Mouse (Mus musculus): ENCODE measurements around the gene Rbfox2. TPM values are rescaled to one million over a fixed set of nuclear protein-coding genes. Genes with fewer than 3 reads are reported as not detected.

Rbfox2 gene
- polyA plus RNA-seq, 1 experiment from 2014 or later, result 54.6 TPM

GRCm38 (mm10) chr15:77097358-77097757, 209.4 kb downstream of the Rbfox2 start:
- no peaks in the 10 kb centered on the region for H3K9me3 ChIP-seq (replicated peaks)
- no peak overlapping the region for H3K27ac ChIP-seq
- H3K9ac ChIP-seq, result no peak overlapping the region
- no peak overlapping the region for H3K4me3 ChIP-seq
- H3K4me1 ChIP-seq (replicated peaks), result no peaks in the 10 kb centered on the region
- 82% methylated on average over 6 of the region's 6 CpGs for WGBS
- no peaks in the 10 kb centered on the region for H3K27me3 ChIP-seq
- no peak for ATAC-seq (replicated peaks; ENCODE audit: insufficient number of reproducible peaks, insufficient read depth, low FRiP score, low read depth)
- H3K4me2 ChIP-seq, result no peak overlapping the region
- peaks cover 71% of the 10 kb centered on the region for H3K36me3 ChIP-seq

GRCm38 (mm10) chr15:77095216-77095615, 211.6 kb downstream of the Rbfox2 start:
- Histone ChIP-seq H3K9ac (no peak overlapping the region), H3K36me3 (peaks cover 67% of the 10 kb centered on the region), H3K4me1 (replicated peaks) (peaks cover 14% of the 10 kb centered on the region), H3K27ac (no peak overlapping the region), H3K4me3 (no peak overlapping the region), H3K9me3 (replicated peaks) (no peaks in the 10 kb centered on the region), H3K4me2 (no peak overlapping the region), H3K27me3 (no peaks in the 10 kb centered on the region)
- no peak for ATAC-seq (replicated peaks; ENCODE audit: insufficient number of reproducible peaks, insufficient read depth, low FRiP score, low read depth)
- WGBS, result 92% methylated on average over 1 of the region's 1 CpGs

- no peak for ATAC-seq (replicated peaks; ENCODE audit: insufficient number of reproducible peaks, insufficient read depth, low FRiP score, low read depth)
- no peaks in the 10 kb centered on the region for H3K9me3 ChIP-seq (replicated peaks)
- H3K4me2 ChIP-seq, result no peak overlapping the region
- 94% methylated on average over 13 of the region's 13 CpGs for WGBS
- no peaks in the 10 kb centered on the region for H3K27me3 ChIP-seq
- H3K27ac ChIP-seq, result no peak overlapping the region
- peaks cover 67% of the 10 kb centered on the region for H3K36me3 ChIP-seq
- no peak overlapping the region for H3K4me3 ChIP-seq
- no peak overlapping the region for H3K9ac ChIP-seq
- H3K4me1 ChIP-seq (replicated peaks), result peaks cover 19% of the 10 kb centered on the region
Measured at GRCm38 (mm10) chr15:77094431-77094830, 212.4 kb downstream of the Rbfox2 start.

- Histone ChIP-seq H3K27ac (no peak overlapping the region), H3K36me3 (peaks cover 56% of the 10 kb centered on the region), H3K4me1 (replicated peaks) (peaks cover 32% of the 10 kb centered on the region), H3K4me3 (no peak overlapping the region), H3K9me3 (replicated peaks) (no peaks in the 10 kb centered on the region), H3K4me2 (no peak overlapping the region), H3K27me3 (no peaks in the 10 kb centered on the region), H3K9ac (no peak overlapping the region)
- WGBS, result 75% methylated on average over 4 of the region's 4 CpGs
- ATAC-seq (replicated peaks; ENCODE audit: insufficient number of reproducible peaks, insufficient read depth, low FRiP score, low read depth), result no peak
Measured at GRCm38 (mm10) chr15:77091394-77091793, 215.4 kb downstream of the Rbfox2 start.

GRCm38 (mm10) chr15:77090531-77090930, 216.3 kb downstream of the Rbfox2 start:
- no peak overlapping the region for H3K9ac ChIP-seq
- no peaks in the 10 kb centered on the region for H3K9me3 ChIP-seq (replicated peaks)
- WGBS, result 71% methylated on average over 5 of the region's 5 CpGs
- peaks cover 51% of the 10 kb centered on the region; the same call in 1 of the 2 replicates for H3K36me3 ChIP-seq
- H3K27ac ChIP-seq, result no peak overlapping the region
- no peak for ATAC-seq (replicated peaks; ENCODE audit: insufficient number of reproducible peaks, insufficient read depth, low FRiP score, low read depth)
- peaks cover 37% of the 10 kb centered on the region for H3K4me1 ChIP-seq (replicated peaks)
- H3K4me2 ChIP-seq, result no peak overlapping the region
- no peak overlapping the region for H3K4me3 ChIP-seq
- H3K27me3 ChIP-seq, result no peaks in the 10 kb centered on the region

- Histone ChIP-seq H3K27me3 (no peaks in the 10 kb centered on the region), H3K4me3 (no peak overlapping the region), H3K9me3 (replicated peaks) (no peaks in the 10 kb centered on the region), H3K36me3 (peaks cover 48% of the 10 kb centered on the region; the same call in 1 of the 2 replicates), H3K4me1 (replicated peaks) (peaks cover 42% of the 10 kb centered on the region), H3K27ac (0 out of 2 replicates have a peak overlapping the region, but pooled peaks have one; percentile 18), H3K4me2 (no peak overlapping the region), H3K9ac (no peak overlapping the region)
- 63% methylated on average over 11 of the region's 11 CpGs for WGBS
- no peak for ATAC-seq (replicated peaks; ENCODE audit: insufficient number of reproducible peaks, insufficient read depth, low FRiP score, low read depth)
Measured at GRCm38 (mm10) chr15:77089249-77089648, 217.6 kb downstream of the Rbfox2 start.

GRCm38 (mm10) chr15:77086488-77086887, 220.3 kb downstream of the Rbfox2 start:
- Histone ChIP-seq H3K36me3 (peaks cover 46% of the 10 kb centered on the region), H3K27ac (peak overlapping the region; percentile 90), H3K4me3 (no peak overlapping the region), H3K27me3 (no peaks in the 10 kb centered on the region), H3K9ac (no peak overlapping the region), H3K4me1 (replicated peaks) (peaks cover 40% of the 10 kb centered on the region), H3K4me2 (no peak overlapping the region), H3K9me3 (replicated peaks) (no peaks in the 10 kb centered on the region)
- WGBS, result 88% methylated on average over 1 of the region's 1 CpGs
- ATAC-seq (replicated peaks; ENCODE audit: insufficient number of reproducible peaks, insufficient read depth, low FRiP score, low read depth), result no peak

GRCm38 (mm10) chr15:77085818-77086217, 221.0 kb downstream of the Rbfox2 start:
- no peak overlapping the region for H3K9ac ChIP-seq
- peak; percentile 84 for ATAC-seq (replicated peaks; ENCODE audit: insufficient number of reproducible peaks, insufficient read depth, low FRiP score, low read depth)
- H3K36me3 ChIP-seq, result peaks cover 43% of the 10 kb centered on the region

GRCm38 (mm10) chr15:77081454-77081853, 225.3 kb downstream of the Rbfox2 start:
- H3K36me3 ChIP-seq, result peaks cover 57% of the 10 kb centered on the region
- H3K9ac ChIP-seq, result no peak overlapping the region
- H3K4me3 ChIP-seq, result no peak overlapping the region
- 81% methylated on average over 5 of the region's 5 CpGs for WGBS
- no peak for ATAC-seq (replicated peaks; ENCODE audit: insufficient number of reproducible peaks, insufficient read depth, low FRiP score, low read depth)
- no peaks in the 10 kb centered on the region for H3K9me3 ChIP-seq (replicated peaks)
- no peak overlapping the region for H3K4me2 ChIP-seq
- peaks cover 26% of the 10 kb centered on the region for H3K4me1 ChIP-seq (replicated peaks)
- H3K27ac ChIP-seq, result no peak overlapping the region
- H3K27me3 ChIP-seq, result no peaks in the 10 kb centered on the region

More at GRCm38 (mm10) chr15:77085818-77086217, 221.0 kb downstream of the Rbfox2 start:
- Histone ChIP-seq H3K4me2 (no peak overlapping the region), H3K27ac (peak overlapping the region; percentile 90), H3K27me3 (no peaks in the 10 kb centered on the region), H3K4me1 (replicated peaks) (peaks cover 41% of the 10 kb centered on the region), H3K4me3 (no peak overlapping the region), H3K9me3 (replicated peaks) (no peaks in the 10 kb centered on the region)
- WGBS, result 32% methylated on average over 7 of the region's 7 CpGs

- Histone ChIP-seq H3K4me3 (no peak overlapping the region), H3K27me3 (no peaks in the 10 kb centered on the region), H3K27ac (no peak overlapping the region), H3K4me1 (replicated peaks) (peaks cover 22% of the 10 kb centered on the region), H3K9ac (no peak overlapping the region), H3K4me2 (no peak overlapping the region), H3K36me3 (peaks cover 58% of the 10 kb centered on the region), H3K9me3 (replicated peaks) (no peaks in the 10 kb centered on the region)
- ATAC-seq (replicated peaks; ENCODE audit: insufficient number of reproducible peaks, insufficient read depth, low FRiP score, low read depth), result no peak
- 74% methylated on average over 14 of the region's 14 CpGs for WGBS
Measured at GRCm38 (mm10) chr15:77080684-77081254, 226.0 kb downstream of the Rbfox2 start.

GRCm38 (mm10) chr15:77079890-77080361, 226.9 kb downstream of the Rbfox2 start:
- H3K36me3 ChIP-seq, result peaks cover 58% of the 10 kb centered on the region
- no peak for ATAC-seq (replicated peaks; ENCODE audit: insufficient number of reproducible peaks, insufficient read depth, low FRiP score, low read depth)
- WGBS, result 81% methylated on average over 11 of the region's 11 CpGs

GRCm38 (mm10) chr15:77079256-77079822, 227.5 kb downstream of the Rbfox2 start:
- no peak overlapping the region for H3K4me3 ChIP-seq
- H3K27ac ChIP-seq, result no peak overlapping the region
- peaks cover 52% of the 10 kb centered on the region for H3K36me3 ChIP-seq
- H3K4me1 ChIP-seq (replicated peaks), result peaks cover 15% of the 10 kb centered on the region
- H3K9me3 ChIP-seq (replicated peaks), result no peaks in the 10 kb centered on the region
- ATAC-seq (replicated peaks; ENCODE audit: insufficient number of reproducible peaks, insufficient read depth, low FRiP score, low read depth), result no peak
- WGBS, result 86% methylated on average over 14 of the region's 14 CpGs
- no peak overlapping the region for H3K9ac ChIP-seq
- H3K27me3 ChIP-seq, result no peaks in the 10 kb centered on the region
- no peak overlapping the region for H3K4me2 ChIP-seq

More at GRCm38 (mm10) chr15:77079890-77080361, 226.9 kb downstream of the Rbfox2 start:
- peaks cover 15% of the 10 kb centered on the region for H3K4me1 ChIP-seq (replicated peaks)
- no peak overlapping the region for H3K9ac ChIP-seq
- no peak overlapping the region for H3K27ac ChIP-seq
- no peaks in the 10 kb centered on the region for H3K27me3 ChIP-seq
- H3K4me2 ChIP-seq, result no peak overlapping the region
- no peak overlapping the region for H3K4me3 ChIP-seq
- H3K9me3 ChIP-seq (replicated peaks), result no peaks in the 10 kb centered on the region

Measured in heart, embryonic 15.5 days (tissue).